Mouse (Mus musculus) T-cell, adult 2 months (primary cell): ENCODE results near the gene Glo1.

Experiments
- DNase-seq: peaks from one replicate; pipeline ENCODE4 v3.0.0; 2022; ENCODE audit warnings: low spot score

The Glo1 gene

DNA sequence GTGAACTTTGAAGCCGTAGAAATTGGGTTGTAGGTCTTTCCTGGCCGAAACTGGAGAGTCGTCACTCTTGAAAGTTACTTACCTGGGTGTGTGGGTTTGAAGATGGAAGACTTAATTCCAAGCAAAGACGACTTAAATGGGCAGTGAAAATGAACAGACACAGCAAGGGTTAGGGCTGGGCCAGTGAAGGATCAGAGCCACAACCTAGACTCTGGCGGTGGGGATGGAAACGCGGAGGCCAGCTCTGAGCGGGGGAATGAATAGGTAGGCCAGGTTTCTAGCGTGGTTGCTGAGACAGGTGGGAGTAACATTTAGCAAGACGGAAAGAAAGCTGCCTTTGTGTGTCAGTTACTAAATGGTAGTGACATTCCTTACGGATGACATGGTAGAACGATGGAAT is 49.7 kb downstream of the Glo1 start:
- DNase-seq: no peak

DNA sequence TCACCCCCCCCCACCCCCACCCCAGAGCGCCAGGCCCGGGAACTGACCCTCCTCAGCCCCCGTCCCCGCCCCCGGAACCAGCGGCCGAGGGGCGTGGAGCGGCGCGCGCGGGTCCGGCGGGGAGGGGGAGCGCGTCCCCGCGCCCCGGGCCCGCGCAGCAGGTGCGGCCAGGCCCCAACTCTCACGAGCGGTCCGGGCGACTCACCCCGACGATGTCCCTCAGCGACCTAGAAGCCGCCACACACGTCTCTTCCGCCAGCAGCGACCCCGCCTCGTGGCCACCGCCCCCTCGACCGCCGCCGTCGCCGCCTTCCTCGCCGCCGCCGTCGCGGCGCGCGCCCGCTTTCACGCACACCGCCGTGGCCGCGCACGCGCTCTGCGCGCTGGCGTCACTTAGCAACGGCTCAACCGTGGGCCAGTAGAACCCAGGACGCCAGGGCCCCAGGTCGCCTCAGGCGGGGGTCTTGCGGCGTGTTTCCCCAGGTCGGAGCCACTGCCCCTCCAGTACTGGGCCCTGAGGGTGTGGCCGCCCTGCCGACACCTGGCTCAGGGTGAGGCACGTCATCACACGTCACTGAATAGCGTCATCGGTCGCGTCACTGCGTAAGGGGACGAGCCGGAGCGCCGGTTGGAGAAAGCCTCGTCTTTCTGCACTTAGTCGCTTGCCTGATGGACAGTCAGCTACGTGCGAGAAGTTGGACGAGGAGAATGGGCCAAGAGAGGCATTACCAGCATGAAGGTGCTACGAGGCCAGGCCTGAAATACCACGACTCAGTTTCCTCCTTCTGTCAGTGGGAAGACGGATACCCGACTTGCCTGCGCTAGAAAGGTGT is 50.5 kb downstream of the Glo1 start, which contains the start of gene Btbd9:
Gene Btbd9, minus strand, starts transcription at position 548 of the 833 bp plus-strand sequence.
- peak; percentile 97 for DNase-seq

DNA sequence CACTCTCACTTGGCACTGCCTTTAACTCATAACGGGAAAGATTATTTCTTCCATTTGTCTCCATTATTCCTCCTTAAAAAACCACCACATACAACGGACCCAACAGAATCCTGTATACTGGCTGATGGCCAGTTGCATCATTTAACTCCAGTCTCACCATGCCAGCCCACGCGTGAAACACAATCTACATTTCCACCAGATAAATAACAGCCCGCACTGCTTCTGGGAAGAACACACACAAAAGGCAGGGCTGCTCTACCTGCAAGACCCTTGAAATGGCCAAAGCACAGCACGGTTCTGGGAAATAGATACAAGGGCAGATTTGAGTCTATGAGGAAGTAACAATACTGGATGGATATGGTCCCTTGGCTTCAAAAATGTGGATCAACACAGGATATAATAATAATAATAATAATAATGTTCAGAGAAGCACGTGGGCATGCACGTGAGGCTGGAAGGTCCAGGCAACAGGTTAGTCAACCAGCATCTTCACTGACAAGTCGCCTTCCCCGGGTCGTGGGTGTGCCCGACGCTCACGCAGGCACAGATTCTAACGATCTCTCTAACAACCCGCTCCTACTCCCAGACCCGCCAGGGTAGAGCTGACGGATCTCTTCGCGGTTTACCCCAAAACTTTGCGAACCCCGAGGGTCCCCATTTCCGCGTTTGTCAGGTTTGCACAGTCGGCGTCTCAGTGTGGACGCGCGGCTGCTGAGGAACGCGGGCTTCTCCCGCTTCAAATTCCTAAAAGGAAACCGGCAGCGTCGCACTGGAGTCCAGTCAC is 51.4 kb downstream of the Glo1 start:
- DNase-seq: peak; percentile 65

DNA sequence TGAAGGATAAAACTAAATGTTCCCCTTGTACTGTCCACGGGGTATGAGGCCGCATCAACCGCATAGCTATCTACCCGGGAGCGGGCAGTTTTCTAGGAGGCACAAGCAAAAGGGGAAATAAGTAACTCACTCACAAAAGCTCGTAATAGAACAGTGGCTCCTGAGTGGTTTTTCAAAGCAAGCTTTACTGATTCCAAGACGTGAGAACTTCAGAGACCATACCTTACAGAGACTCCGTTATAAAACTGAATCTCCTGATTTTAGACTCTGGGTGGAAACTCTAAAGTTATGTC is 51.9 kb downstream of the Glo1 start:
- no peak for DNase-seq

DNA sequence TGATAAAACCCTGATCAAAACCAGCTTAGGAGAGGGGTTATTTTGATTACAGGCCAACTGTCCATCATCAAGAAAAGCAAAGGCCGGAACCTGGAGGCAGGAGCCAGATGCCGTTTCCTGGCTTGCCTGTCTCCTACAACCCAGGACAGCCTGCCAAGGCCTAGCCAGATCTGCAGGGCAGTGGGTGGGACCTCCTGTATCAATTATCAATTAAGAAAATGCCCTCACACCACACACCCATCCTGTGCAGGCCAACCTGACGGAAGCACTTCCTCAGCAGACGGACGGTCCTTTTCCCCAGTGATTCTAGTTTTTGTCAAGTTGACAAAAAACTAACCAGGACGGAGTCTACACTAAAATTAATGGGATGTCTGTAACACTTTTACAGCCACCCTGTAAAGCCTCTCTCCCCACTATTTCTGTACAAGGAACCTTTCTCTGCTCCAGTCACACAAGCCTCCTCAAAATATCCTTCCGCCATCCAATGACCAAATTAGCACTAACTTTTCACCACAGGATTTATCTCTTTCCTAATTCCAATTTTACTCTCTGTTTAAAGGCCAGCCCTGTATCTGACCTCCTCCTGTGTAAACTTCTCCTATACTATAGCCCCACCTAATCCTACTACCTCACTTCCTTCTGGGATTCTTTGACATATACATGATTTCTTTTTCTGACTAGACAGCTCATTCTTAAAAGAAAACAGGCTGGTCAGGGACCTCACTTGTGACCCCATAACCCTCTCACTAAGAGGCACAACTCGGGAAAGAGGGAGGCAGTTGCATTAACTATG is 52.5 kb downstream of the Glo1 start:
- no peak for DNase-seq

DNA sequence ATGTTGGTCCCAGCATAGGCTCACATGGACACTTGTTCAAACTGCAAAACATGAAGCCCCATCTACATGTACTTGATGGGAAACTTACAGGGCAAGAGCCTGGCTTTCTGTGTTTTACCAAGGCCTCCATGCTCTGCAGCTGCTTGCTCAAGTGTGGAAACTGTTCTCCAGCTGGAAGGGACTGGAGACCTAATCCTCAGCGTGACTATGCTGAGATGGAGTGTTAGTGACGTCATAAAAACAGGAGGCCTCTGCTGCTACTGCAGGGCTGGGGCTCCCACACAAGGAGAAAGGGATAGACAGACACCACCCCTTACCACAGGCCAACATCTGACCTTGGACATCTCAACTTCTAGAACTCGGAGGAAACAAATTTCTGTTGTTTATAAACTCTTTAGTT is 55.7 kb downstream of the Glo1 start:
- no peak for DNase-seq

DNA sequence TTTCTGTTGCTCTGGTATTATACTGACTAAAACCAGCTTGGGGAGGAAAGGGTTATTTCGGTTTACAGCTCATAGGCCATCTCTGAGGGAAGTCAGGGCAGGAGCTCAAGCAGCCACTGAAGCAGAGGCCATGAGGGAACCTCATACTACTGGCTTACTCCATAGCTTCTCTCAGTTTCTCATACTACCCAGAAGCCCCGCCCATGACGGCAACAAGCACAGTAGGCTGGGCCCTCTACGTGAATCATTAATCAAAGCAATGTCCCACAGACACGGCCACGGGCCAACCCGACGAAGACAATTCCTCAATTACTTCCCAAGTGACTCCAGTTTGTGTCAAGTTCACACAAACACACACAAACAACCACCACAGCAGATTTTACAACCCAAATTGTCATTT is 56.5 kb downstream of the Glo1 start:
- DNase-seq: no peak

DNA sequence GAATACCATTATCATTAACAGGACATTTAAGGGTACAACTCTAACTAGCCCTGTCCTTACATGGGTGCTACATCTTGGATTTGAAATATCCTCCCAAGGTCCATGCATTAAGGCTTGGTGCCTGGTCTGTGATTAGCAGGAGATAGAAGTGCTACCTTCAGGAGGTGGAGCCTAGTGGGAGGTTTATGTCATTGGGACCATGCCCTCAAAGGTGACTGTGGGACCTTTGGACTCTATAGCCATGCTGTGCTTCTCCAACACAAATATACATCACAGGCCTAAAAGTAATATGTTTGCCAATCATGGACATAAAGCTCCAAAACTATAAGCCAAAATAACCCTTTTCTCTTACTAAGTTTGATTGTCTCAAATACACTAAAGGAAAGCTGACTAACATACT is 58.2 kb downstream of the Glo1 start:
- no peak for DNase-seq

DNA sequence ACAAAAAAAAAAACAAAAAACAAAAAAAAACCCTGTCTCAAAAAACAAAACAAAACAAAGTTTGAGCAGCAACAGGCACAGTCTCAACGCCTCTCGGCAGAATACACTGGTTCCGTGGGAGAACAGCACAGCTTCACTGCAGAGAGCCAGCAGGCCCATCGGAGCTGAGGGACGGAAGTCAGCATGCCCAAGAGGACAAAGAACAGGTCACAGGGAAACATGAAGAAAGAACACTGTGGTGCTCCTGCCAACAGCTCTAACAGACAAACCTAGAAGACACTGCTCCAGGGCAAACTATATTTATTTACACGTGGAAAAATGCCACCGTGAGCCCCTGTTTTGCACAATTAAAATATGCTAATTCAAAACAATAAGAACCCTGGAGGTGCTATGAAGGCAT is 61.7 kb downstream of the Glo1 start:
- no peak for DNase-seq

DNA sequence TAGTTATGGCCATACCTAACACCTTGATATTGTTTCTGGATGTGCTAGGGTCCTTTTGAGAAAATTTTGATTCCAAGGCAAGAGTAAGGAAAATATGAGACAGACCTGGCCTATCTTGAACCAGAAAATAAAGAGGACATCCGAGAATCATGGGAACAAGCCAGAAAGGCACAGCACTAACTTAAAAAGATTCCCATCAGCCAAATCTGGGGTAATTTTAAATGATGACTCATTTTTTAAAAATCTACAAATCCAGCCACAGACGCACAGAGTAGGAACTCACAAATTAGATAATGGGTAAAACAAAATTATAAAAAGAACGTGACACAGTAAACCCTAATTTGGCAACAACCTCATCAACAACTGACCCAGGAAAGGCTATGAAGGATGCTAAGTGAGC is 62.3 kb downstream of the Glo1 start:
- no peak for DNase-seq

DNA sequence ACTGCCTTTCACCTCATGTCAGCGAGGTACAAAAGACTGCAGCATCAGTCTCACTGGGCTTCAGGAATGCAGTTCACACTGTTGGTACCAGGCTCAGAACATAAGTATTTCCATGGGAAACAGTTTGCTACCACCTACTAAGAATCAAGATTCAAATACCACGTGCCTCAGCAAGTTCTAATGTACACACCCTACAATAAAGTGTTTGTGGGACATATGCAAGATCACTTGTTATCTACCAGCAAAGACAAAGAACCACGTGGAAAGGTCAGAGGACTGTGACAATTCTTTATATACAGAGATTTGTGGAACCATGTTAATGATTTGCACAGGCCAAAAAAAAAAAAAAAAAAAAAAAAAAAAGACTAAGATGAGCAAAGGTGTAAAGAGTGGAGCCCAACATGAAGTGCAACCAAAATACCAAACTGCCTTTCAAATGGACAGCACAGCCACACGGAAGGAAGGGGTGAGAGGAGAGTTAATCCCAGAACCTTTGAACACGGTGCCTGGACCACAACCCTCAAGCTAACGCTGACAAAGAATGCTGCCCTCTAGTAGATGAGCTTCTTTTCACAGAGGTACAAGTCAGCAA is 63.1 kb downstream of the Glo1 start:
- DNase-seq: no peak

DNA sequence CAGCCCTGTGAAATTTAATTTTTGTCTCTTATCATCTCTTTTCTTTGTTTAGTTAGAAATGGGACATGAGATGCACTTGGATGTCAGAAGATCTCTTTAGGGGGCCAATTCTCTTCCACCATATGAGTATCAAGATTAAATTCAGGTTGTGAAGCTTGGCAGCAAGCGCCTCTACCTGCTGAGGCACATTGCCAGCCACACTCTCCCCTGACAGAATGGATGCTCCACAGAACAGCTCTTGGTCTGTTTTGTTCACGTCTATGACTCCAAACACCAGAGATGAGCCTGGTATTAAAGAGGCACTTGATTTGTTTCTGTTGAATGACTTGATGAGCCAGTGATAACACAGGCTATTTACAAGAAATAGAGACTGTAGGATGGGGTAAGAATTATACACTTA is 63.9 kb downstream of the Glo1 start:
- no peak for DNase-seq

DNA sequence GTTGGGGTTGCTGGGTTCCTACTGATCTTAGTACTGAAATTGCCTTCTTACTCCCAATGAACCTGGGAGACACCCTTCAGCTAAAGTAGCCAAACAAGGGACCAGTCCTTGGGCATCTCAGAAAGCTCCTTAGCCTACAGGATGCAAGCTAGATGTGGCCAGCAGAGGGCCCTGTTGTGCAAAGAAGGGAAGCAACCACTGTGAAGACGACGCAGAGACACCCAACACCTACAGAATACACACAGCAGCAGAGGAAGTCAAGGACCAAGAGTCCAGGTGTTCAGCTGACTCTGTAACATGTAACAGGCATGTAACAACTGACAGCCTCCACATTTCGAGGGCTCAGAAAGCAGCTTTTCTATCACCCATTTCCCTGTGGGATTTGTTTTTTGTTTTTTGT is 67.1 kb downstream of the Glo1 start:
- DNase-seq: peak; percentile 81

DNA sequence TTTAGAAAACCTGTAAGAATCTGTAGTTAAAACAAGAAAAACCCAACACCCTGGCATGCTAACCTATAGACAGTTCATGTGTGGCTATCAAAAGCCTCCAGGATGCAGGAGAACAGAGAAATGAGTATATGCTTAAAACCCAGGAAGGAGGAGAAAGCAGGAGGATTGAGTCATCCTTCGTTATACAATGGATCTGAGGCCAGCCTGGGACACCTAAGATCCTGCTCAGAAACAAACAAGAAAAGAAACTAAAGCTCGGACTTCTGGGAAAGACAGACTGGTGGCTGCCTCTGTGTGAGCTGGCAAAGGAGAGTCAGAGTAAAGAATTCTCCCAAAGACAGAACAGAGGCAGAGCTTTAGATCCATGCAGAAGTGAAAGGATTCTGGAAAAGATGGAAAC is 68.0 kb downstream of the Glo1 start:
- DNase-seq: no peak

DNA sequence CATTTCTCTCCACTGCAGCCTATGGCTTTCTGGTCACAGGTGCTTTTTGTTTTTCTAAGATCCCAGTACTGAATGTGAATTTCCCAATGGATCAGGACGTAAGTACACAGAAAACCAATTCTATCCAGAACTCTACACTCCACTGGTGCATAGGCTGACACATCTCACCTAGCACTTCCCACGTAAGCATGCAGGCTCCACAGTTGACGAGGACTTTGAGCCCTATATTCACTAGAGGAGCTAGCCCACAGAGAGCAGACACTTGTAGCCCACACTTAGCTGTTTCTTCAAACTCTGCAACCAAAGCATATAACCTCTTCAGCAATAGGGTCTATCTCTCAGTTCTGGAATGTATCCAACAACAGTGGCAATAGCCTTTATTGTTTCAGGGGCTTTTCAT is 70.2 kb downstream of the Glo1 start:
- no peak for DNase-seq

DNA sequence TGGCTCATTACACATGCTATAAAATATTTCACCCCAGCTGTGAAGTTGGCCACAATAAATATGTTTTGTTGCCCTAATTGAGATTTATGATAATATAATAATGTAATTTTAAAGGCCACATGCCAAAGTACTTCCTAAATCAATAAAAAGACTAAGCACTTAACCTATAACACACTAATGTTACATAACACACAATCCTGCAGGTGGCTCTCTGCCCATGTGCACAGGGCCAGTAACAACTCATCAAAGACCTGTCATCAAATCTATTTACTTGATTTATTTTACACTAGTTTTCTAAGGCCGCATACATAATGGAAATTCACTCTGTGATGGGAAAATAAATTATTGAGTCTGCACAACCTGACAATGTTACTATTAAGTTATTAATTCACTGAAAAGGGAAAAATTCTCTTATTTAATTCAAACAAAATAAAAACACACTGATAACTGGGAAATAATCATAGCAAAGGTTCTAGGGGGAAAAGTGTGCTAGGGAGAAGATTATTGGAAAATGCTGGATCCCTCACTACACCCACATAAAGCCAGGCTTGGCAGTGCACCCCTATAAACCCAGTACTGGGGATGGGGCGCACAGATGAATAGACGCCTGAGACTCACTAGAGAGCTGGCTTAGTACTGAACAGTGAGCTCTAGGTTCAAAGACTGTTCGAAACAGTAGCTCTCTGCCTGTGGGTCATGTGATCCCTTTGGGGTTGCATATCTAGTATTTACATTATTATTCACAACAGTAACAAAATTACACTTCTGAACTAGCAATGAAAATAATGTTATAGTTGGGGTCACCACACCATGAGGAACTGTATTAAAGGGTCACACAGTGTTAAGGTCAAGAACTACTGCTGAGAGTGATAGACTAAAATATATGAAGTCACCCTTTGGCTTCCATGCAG is 73.4 kb downstream of the Glo1 start:
- no peak for DNase-seq

DNA sequence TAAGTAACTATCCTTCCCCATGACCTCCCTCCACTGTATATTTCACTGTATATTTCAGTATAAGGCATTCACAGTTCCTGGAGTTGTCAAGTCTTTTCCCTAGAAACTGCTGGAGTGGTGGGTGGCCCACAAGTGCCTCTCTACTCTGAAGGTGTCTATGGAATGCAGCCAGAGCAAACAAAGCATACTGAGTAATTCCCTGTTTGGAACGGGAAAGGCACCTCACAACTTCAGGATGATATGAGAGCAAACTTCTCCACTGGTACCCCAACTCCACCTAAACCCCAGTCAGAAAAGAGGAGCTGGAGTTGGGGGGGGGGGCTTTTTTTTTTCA is 75.9 kb downstream of the Glo1 start:
- no peak for DNase-seq

DNA sequence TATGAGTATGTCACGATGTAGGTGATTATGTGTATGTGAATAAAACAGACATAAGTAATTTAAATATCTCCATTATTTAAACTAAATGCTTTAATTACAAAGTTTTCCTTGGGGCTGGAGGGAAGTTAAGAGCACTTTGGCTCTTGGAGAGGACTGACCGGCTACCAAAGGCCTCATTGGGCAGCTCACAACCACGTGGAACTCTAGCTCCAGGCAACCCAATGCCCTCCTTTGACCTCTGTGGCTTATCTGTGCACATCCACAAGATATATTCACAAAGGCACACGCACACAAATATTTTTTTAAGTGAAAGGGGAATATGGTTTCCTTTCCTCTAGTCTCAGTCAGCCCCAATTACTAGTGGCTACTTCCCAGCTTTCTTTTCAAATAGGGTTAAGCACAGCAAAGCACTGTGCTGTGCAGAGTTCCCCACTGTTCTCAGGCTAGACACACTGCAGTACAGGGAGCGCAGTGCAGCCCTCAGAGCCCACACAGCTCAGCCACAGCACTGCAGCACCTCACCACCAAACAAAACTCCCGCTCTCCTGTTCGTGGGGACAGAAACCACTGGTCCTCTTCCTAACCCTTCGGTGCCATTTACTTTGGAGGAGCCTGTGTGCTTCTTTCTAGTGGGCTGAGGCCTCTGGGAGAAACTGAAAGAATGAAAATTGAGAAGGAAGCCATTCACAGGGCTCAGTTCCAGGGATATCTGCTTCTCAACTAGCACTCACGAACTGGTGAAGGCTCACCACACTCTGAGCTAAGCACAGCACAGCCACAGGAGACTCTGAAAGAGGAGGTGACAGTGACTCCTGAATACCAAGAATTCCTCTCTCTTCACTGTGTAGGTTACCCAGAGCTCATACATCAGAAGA is 76.5 kb downstream of the Glo1 start:
- DNase-seq: no peak

DNA sequence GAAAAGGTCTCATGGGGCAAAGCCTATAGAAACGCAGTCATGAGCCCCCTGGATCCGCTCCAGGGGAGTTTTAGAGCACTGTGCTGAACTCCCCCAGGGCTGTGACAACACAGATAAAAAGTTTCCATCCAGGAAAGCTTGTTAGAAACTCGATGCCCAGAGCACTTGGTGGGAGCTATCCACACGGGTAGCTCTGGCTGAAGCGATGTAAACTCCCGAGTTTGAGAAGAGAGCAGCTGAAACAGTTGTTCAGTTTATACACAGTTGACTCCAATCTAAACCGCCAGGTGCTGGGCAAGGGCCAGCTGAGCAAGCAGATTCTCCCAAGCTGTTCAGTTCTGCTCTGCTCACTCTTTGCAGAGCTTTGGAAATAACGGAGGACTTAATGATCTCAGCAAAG is 87.6 kb downstream of the Glo1 start:
- DNase-seq: no peak

DNA sequence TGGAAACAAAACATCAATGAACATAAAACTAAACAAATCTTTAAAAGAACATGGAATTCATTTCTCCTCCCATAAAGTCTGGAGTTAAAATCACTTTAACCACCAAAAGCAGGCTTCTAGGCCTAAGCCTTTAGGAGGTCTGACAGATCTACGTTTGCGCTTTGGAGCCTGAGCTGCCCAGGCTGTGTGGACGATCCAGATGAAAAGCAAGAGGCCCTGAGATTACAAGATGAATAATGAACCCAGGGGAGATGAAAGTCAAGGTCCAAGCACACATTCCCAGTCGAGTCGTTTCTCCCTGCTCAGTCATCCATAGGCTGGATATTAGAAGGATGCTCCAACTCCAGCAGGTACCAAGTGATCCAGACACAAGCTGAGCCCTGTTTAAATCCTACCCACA is 90.0 kb downstream of the Glo1 start:
- DNase-seq: no peak
